Mouse (Mus musculus) A20 (cell line): Measurements from ENCODE around the gene Gna11.

Experiments used
- DNase-seq: peaks from one replicate; pipeline ENCODE4 v3.0.0-alpha.2; 2011; ENCODE audit warnings: low read depth, low spot score

Gene Gna11

DNA sequence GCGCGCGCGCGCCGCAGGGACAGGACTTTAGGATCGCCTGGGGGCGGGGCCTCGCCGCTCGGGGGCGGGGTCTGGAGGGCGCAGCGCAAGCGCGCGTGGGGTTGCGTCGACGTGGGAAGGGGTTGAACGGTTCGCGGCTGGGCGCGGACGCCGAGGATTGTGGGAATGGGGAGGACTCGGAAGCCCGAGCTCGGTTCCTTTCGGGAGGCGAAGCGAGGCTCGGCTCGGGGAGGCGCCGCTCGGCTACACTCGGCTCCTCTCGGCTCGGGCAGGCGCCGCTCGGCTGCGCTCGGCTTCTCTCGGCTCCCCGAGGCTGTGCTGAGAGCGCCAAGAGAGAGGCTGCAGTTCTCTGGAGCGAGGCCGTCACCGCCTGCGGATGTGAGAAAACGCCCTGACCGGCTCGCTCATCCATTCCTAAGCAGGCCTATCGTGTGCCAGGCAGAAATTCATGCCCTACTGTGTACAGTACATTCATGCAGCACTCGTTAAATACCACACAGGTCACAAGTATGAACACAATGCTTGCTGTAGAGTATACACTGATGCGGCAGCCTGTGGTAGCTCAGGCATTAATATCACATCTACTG is at the start of gene Gna11:
Gna11 (minus strand) TSS at position 30 of the 587 bp plus-strand sequence.
- DNase-seq, result peak; percentile 100

DNA sequence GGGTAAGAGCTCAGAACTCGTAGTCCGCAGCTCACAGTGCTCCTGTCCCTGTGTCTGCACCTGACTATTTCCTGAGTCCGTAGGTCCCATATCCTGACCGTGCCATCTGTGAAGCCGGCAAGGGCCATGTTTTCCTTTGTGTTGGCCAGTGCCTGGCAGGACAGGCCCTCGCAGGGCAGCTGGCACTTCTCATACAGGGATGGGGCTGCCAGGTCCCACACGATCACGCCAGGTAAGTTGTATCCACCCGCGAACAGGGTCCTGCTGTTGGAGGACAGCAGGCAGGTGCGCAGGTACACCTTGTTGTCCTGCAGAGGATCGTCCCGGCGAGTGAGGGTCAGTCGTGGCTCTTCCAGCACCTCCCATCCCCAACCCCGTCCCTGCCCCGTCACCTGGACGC is 48.9 kb upstream of the Gna11 start:
- DNase-seq, result no peak

DNA sequence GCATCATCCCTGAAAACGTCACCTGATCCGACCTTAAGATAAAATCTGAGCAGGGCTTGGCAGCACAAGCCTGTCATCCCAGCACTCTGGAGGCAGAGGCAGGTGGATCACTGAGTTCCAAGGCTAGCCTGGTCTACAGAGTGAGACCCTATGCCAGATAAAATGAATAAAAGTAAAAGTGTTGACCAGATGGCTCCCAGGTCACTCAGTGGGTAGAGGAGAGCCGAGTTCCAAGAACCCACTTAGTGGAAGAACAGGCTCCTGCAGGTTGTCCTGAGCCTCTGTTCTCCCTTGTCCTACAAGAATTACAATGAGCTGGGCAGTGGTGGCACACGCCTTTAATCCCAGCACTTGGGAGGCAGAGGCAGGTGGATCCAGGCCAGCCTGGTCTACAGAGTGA is 48.2 kb upstream of the Gna11 start:
- DNase-seq, result no peak

DNA sequence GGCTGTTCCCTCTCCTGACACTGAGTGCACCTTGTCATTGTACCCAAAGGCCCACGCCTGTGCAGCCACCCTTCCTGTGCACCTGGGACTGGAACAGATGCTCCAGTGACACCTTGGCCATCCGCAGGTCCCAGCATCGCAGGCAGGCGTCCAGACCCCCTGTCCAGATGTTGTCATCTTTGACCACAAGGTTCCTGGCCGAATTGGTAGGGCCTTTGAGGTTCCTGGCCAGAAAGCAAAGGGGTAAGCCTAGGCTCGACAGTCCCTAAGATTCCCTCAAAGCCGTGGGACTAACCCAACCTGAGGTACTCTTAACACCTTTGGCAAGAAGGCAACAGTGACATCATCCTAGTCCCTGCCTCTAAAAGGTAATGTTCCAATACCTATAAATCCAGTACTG is 47.6 kb upstream of the Gna11 start:
- DNase-seq, result no peak

DNA sequence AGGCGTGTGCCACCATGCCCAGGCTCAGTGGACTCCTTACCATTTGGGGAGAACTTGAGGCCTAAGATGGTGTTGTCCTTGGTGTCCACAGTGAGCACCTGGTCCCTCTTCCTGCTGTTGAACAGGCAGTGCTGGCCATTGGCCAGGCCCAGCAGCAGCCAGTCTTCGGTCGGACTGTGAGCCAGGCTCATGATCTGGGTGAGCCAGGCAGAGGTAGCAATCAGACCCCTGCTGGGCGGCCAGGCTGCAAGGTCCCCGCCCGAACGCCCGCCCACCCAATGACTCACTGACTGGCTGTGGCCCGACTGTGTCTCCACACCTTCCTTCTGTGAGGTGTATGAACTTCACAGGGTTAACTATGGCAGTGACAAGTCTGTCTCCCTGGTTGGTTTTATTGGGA is 46.9 kb upstream of the Gna11 start:
- no peak for DNase-seq

DNA sequence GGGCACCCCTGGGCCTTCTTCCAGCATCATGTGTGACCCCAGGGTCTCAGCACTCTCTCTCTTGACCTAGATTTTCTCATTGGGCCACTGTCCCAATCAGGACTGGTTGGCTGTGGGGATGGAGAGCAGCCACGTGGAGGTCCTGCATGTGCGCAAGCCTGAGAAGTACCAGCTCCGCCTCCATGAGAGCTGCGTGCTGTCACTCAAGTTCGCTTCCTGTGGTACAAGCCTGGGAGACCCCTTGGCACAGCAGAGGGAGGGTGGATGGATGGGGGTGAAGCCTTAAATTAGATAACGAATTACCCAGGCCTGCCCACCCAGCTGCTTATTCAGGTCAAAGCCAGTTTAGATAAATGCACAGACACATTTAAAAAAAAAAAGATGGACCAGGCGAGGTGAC is 43.7 kb upstream of the Gna11 start:
- no peak for DNase-seq

DNA sequence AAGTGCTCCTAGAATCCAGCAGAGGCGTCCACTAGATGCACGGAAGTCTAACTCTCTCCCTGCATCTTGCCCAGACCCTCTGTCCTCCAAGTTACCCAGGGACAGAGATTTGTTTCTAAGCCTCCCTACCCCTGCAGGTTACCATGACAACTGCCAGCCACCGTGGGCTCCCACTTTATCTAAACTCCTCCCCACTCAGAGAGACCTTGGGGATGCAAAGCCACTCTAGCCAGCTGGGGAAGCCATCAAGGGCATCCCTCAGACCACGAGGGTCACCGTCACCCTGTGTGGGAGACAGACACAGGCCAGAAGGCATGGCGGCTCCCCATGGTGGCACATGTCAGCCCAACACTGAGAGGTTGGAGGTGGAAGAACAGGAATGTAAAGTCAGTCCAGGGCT is 38.4 kb upstream of the Gna11 start:
- no peak for DNase-seq

DNA sequence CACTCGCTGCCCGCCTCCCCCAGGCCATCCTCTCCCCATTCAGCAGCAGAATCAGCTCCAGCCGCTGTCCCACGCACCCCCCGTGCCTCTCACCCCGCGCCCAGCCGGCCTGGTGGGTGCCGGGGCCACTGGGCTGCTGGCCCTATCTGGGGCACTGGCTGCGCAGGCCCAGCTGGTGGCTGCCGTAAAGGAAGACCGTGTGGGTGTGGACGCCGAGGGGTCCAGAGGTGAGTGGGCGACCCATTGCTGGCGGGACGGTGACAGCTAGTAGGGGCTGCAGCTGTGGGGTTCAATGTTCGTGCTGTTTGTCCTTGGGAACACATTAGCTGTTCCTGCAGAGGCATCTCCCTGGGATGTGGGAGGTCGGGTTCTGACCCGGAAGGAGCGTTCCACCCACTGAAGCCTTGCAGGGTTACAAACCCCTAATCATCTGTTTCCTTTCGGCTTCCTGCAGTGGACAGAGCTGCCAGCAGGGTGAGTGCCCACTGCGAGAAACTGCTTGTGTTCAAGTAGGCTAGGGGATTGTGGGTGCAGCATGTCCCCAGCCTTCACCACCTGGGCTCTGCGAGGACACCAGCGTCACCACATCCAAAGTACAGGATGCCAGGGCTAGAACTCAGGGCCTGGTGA is 35.6 kb upstream of the Gna11 start:
- no peak for DNase-seq

DNA sequence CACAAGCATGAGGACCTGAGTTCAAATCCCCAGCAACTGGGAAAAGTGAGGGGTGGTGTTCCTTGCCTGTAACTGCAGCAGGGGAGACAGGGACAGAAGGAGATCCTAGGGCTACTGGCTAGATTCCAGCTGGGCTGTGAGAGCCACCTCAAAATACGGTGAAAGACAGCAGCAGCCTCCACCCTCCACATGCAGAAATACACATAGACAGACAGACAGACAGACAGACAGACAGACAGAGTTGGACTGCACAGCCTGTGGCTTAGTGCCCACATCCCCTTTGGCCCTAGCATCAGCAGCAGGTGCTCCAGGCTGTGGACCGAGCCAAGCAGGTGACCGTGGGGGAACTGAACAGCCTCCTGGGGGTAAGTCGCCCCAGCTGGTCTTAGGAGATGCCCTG is 35.0 kb upstream of the Gna11 start:
- DNase-seq, result no peak

DNA sequence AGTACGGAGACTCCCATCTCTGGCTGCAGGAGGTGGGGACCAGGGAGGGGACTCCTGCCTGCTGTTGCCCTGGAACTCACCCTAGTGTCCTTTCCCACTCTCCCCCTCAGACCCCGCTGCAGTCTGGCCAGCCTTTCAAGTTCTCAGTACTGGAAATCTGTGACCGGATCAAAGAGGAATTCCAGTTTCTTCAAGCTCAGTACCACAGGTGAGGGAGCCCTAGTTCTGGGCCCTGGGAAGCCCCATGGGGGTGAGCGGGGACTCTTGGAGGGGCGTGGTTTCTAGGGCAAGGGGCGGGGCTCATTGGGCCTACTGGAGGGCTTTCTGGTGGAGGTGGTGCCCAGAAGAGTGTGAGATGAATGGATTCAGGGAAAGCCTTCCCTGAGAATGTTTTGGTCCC is 30.7 kb upstream of the Gna11 start:
- peak; percentile 53 for DNase-seq

DNA sequence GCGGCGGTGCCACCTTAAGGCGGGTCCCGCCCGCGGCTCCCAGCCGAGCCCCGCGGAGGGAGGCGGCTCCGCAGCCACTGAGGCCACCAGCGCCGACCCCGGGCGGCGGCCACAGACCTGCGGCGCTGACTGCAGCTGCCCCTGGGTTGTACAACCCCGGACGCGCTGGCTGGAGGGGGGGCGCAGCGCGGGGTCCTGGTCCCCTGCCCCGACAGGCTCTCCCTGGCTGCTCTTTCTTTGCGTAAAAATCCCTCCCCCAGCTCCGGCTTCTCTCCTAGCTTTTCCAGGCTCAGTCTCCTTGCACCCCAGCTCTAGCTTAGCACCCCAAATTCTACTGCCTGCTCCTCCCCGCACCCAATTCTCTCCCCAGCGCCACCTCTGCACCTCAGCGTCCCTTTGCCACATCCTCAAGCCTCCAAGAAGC is 30.2 kb upstream of the Gna11 start:
- DNase-seq, result peak; percentile 59

DNA sequence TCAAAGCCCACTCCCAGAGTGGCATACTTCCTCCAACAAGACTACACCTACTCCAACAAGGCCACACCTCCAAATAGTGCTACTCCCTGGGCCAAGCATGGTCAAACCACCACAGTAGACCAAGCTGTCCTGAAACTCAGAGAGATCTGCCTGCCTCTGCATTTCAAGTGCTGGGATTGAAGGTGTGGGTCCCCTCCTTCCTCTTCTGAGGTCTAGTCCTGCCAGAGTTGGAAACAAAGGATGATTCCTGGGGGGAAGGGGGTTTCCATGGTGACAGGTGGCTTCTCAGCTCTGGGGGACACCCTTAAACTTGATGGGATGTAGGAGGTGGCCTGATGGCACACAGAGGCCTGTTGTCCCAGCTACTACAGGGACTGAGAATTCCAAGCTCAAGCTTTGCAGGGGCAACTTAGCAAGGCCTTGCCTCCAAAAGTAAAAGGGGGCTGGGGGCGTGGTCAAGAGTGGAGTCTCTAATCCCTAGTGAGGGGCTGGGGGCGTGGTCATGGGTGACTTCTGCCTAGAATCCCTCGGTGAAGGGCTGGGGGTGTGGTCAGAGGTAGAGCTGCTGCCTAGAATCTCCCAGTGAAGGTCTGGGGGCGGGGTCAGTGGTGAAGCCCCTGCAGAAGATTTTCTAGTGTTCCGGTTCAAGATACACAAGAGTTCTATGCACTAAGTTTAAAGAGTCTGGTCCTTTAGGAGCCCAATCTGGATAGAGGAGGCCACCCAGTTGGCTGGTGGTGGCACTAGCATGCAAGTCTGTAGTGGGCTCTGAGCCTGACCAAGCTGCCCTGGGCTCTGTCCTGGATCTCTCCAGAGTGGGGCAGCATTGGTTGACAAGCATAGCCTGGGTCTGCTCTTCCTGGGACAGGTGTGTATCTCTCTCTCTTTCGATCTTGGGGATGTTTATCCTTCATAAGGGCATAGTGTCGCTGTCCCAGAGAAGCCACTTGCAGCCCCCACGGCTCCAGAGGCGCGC is 29.4 kb upstream of the Gna11 start, which contains the start of gene Tle2:
Tle2 (plus strand) TSS at position 481 of the 976 bp plus-strand sequence.
- no peak for DNase-seq

DNA sequence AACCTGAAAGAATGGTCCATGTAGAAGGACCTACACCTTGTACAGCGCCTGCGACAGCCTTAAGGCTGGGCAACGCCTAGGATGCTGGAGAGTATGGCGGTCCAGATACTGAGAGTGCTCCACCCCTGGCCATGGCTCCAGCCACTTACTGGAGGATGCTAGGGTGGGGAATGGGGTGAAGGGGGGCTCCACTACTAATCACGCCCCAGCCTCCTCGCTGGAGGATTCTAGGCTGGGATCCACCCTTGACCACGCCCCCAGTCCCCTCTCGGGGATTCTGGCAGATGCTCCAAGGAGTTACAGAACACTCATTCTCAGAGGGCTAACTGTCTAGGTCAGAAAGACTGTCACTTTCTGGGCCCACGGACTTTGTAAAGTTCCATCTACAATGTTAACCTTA is 28.0 kb upstream of the Gna11 start:
- no peak for DNase-seq

DNA sequence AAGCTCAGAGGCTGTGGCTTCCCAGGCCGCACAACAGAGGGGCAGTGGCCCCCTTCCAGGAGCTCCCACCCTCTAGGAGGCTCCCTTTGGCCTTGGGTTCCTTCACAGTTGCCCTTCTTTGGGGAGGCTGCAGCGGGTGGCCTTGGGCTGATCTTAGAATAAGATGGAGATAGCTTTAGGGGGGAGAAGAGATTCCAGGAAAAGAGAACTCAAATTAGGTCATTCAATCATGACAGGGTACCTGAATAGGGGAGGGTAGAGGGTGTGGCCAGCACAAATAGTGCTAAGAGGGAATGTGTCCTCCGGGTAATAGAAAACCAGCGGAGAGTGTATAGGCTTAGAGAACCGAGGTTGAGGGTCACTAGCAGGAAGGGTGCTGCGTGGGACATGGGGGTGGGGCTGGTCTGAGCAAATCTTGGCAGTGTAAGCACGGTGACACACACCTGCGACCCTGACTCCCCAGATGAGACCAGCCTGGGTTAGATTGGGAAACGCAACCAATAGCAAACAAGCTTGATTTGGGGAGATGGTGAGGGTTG is 27.2 kb upstream of the Gna11 start:
- no peak for DNase-seq

DNA sequence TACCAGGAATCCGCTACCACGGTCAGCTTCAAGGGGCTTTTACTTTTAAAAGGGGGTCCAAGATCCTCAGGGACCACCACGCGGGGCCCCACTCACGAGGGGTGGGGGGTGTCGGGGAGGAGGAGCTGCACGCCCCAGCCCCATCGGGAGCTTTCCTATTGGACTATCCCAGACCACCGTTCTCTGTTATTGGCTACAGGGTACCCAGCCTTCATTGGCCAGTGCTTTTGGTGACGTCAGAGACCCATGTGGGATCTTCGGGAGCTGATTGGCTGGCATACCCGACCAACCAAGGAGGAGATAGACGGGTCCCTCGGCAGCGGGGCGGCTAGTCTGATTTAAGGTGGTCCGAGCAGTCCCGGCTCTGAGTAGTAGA is 26.5 kb upstream of the Gna11 start:
- DNase-seq, result peak; percentile 97

DNA sequence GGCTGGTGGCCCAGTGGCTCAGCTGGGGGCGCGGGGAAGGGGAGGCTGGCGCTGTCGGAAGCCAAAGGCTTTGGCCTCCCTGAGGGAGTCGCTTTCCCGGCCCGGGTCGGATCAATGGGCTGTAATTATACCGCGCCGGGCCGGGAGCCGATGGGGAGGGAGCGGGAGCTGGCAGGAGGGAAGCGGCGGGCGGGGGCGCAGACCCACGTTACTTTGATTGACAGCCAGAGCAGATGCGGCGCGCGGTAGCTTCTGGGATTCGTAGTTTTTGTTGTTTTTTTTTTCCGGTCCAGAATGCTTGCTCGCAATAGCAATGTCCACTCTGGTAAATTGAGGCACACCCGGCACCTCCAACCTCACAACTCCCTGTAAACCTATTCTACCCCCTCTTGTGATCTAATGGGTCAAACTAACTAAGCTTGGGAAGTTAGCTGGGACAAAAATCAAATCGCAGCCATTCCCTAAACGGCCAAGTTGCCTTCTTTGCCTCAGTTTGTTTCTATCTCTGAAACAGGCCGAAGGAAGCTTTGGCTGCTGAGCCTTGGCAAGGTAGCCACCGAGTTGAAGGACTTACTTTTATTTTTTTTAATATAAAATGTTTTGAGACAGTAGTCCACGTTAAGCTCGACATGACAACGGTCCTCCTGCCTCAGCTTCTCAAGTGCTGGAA is 26.0 kb upstream of the Gna11 start:
- peak; percentile 91 for DNase-seq

DNA sequence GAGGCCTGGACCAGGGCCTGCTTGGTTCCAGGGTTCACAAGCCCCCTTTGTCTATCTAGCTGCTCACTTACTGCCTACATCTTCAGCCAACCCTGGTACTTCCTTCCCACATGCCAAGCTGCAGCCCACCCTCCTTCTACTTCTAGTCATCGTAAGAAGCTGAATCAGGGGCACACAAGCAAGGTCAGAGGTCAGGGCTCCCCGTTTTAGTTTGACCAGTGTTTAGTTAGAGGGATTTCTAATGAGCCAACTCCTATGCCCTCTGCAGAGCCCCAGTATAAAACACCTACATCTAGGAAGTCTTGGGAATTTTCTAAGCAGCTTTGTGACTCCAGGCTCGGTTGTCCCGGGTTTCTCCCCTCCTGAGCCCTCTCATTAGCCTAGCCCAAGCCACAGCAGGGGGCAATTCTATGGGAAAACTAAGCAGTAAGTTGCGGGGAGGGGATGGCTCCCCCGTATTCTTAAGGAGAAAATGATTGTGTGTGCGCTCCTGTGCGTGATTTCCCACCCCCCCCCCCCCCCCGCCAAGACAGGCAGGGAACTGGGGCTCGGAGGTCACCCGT is 25.3 kb upstream of the Gna11 start:
- no peak for DNase-seq

DNA sequence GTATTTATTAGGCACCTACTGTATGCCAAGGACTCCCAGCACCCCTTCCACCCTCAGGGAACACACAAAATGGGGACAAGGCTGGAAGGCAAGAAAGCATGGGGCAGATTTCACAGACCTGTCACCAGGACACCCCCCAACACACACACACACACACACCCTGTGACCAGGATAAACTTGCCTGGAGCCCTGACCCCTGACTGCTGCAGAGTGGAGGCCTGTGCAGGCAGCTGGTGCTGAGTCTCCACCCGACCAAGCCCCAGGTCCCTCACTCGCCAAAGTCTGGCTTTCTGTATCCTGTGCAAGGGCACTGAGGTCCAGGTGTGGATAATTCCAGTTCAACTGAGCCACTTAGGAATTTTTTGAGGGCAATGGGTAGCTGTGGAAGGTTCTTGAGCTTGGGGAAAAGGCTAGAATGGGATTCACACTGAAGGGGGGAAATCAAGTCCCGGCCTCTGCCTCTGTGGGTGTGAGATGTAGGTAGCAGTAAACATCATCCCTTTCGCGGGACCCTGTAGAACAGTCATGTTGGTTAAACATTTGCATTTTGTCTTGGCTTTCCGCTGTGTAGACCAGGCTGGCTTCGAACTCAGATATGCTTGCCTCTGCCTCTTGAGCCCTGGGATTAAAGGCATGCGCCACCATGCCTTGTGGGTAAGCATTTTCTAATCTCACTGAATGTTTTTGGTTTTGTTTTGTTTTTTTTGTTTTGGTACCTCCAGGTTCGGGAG is 24.7 kb upstream of the Gna11 start:
- no peak for DNase-seq

DNA sequence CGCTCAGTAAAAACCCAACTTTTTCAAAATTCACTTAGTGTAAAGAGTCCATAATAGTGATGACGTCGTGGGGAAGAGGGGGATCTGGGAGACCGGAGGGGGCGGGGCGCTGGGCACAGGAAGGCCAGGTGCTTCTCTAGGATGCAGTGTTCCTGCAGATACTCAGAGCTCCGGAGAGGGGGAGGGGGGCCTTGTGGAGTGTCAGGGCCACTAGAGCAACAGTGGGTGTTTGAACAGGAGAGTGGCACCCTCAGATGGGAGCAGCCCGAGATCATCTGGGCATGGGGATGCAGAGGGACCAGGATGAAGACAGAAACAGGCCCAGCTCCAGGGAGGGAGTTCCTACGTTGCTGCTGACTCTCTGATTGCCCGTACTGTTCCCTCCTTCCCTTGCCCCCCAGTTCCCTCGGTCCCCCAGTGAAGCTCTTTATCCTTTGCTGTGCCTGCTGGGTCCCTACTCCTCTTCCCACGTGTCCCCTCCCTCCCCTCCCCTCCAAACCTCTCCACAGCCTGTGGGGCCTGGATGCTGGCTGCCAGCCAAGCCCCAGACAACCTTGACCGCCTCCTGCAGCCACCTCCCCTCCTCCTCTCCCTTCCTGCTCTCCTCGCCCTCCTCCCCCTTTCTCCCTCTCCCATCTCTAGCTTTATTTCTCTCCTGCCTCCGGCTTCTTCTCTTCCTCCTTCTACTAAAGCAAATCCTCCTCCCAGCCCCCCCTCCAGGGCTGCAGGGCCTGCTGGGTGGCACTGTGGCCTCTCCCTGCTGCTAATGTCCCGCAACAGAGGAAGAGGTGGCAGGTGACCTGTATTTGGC is 23.6 kb upstream of the Gna11 start:
- DNase-seq, result no peak
